Mouse (Mus musculus): ENCODE data around the gene Apba2.

- no peak for TF ChIP-seq CTCF (IDR thresholded peaks at IDR 0.05; ENCODE audit: low read depth)
- TF ChIP-seq EP300 (IDR thresholded peaks at IDR 0.05; ENCODE audit: low read depth), result no peak
Observed at GRCm38 (mm10) chr7:64586133-64586532, 84.6 kb downstream of the Apba2 start.

Measured in heart, postnatal 0 days (tissue).